Mouse (Mus musculus) embryonic facial prominence, embryonic 11.5 days (tissue): Measurements from ENCODE around the gene Ube2s. TPM values are rescaled to one million over a fixed set of nuclear protein-coding genes. Genes with fewer than 3 reads are reported as not detected.

Experiments
- ATAC-seq: fragments of 200-750 bp; cut with Nextera tagmentation; replicated peaks from 2 replicates; pipeline ENCODE4 v1.8.0; 2017; ENCODE audit warnings: low read depth; ENCODE audit not compliant: insufficient number of reproducible peaks, low FRiP score, low TSS enrichment
- DNase-seq: peaks from one replicate; pipeline ENCODE4 v3.0.0-alpha.2; 2015; ENCODE audit warnings: low spot score
- H3K27ac ChIP-seq: fragments of 300-500 bp; sonication (generic); replicated peaks from 2 replicates; pipeline ENCODE4 v1.5.1; 2014; ENCODE audit warnings: mild to moderate bottlenecking, low read depth, low read length, control low read depth
- H3K27me3 ChIP-seq: fragments of 300-500 bp; sonication (generic); 2 replicates; pipeline ENCODE4 v1.6.1; 2014; ENCODE audit warnings: mild to moderate bottlenecking, low read length, moderate library complexity, mixed read lengths; ENCODE audit not compliant: control insufficient read depth, insufficient read depth
- H3K36me3 ChIP-seq: fragments of 300-500 bp; sonication (generic); replicated peaks from 2 replicates; pipeline ENCODE4 v1.6.1; 2014; ENCODE audit warnings: low read depth, mild to moderate bottlenecking, low read length, moderate library complexity, mixed read lengths; ENCODE audit not compliant: control insufficient read depth, insufficient read depth
- H3K4me1 ChIP-seq: fragments of 300-500 bp; sonication (generic); 2 replicates; pipeline ENCODE4 v1.6.1; 2014; ENCODE audit warnings: low read length, mixed read lengths; ENCODE audit not compliant: control insufficient read depth, insufficient read depth
- H3K4me2 ChIP-seq: fragments of 300-500 bp; sonication (generic); 2 replicates; pipeline ENCODE4 v1.6.1; 2014; ENCODE audit warnings: low read depth, mild to moderate bottlenecking, control low read depth, low read length, moderate library complexity
- H3K4me3 ChIP-seq: fragments of 300-500 bp; sonication (generic); 2 replicates; pipeline ENCODE4 v1.5.1; 2014; ENCODE audit warnings: low read depth, low read length, control low read depth
- H3K9ac ChIP-seq: fragments of 300-500 bp; sonication (generic); replicated peaks from 2 replicates; pipeline ENCODE4 v1.6.1; 2014; ENCODE audit warnings: mild to moderate bottlenecking, control low read depth, low read length
- H3K9me3 ChIP-seq: fragments of 300-500 bp; sonication (generic); replicated peaks from 2 replicates; pipeline ENCODE4 v1.6.1; 2016; ENCODE audit warnings: mild to moderate bottlenecking, low read length, inconsistent platforms, mixed read lengths; ENCODE audit not compliant: control insufficient read depth
- WGBS: fragments of 180-500 bp; shearing (Covaris S2); extraction: QIAGEN DNeasy Blood & Tissue Kit; methylation state at CpG from one replicate; pipeline ENCODE4 v1.1.7; 2014; 5-methylcytosine and 5-hydroxymethylcytosine counted together
- polyA plus RNA-seq: library from polyadenylated mRNA; unstranded; fragments of >200 nt; fragmentation: Nextera tagmentation; extraction: Ambion mirVana; gene quantifications from 2 replicates; pipeline ENCODE4 v1.2.1, GENCODE M21; 2014

The Ube2s gene
- polyA plus RNA-seq, 1 experiment from 2014 or later = 453 TPM

GRCm38 (mm10) chr7:4751971-4752820 lies 60.2 kb downstream of the Ube2s start:
- Histone ChIP-seq H3K4me3 (peak overlapping the region; percentile 21), H3K9ac (peak overlapping the region; percentile 11; the same call in 1 of the 2 replicates), H3K4me1 (no peaks in the 10 kb centered on the region), H3K9me3 (no peaks in the 10 kb centered on the region), H3K27ac (peak overlapping the region; percentile 9), H3K27me3 (no peaks in the 10 kb centered on the region), H3K4me2 (peak overlapping the region; percentile 32), H3K36me3 (no peaks in the 10 kb centered on the region)
- ATAC-seq = peak; percentile 70
- DNase-seq = peak; percentile 83
- 2% methylated on average over 30 of the region's 30 CpGs for WGBS

- no peak for ATAC-seq
- no peak overlapping the region for H3K9ac ChIP-seq
- 94% methylated on average over 2 of the region's 2 CpGs for WGBS
Measured at GRCm38 (mm10) chr7:4749169-4749568, 63.2 kb downstream of the Ube2s start.

GRCm38 (mm10) chr7:4748321-4748720 lies 64.1 kb downstream of the Ube2s start:
- Histone ChIP-seq H3K9ac (no peak overlapping the region), H3K9me3 (no peaks in the 10 kb centered on the region), H3K4me1 (no peaks in the 10 kb centered on the region), H3K27me3 (no peaks in the 10 kb centered on the region), H3K27ac (no peak overlapping the region), H3K36me3 (peaks cover 6% of the 10 kb centered on the region), H3K4me3 (no peak overlapping the region), H3K4me2 (no peak overlapping the region)
- DNase-seq = no peak
- WGBS = 78% methylated on average over 4 of the region's 4 CpGs
- ATAC-seq = no peak

More at GRCm38 (mm10) chr7:4749169-4749568, 63.2 kb downstream of the Ube2s start:
- H3K4me3 ChIP-seq = no peak overlapping the region
- H3K36me3 ChIP-seq = peaks cover 6% of the 10 kb centered on the region
- H3K27me3 ChIP-seq = no peaks in the 10 kb centered on the region
- H3K4me1 ChIP-seq = no peaks in the 10 kb centered on the region
- H3K4me2 ChIP-seq = no peak overlapping the region
- DNase-seq = no peak
- no peaks in the 10 kb centered on the region for H3K9me3 ChIP-seq
- H3K27ac ChIP-seq = no peak overlapping the region

GRCm38 (mm10) chr7:4747156-4747899 lies 65.1 kb downstream of the Ube2s start:
- Histone ChIP-seq H3K4me2 (no peak overlapping the region), H3K27ac (no peak overlapping the region), H3K4me1 (no peaks in the 10 kb centered on the region), H3K4me3 (no peak overlapping the region), H3K9me3 (no peaks in the 10 kb centered on the region), H3K27me3 (no peaks in the 10 kb centered on the region), H3K9ac (no peak overlapping the region), H3K36me3 (peaks cover 8% of the 10 kb centered on the region)
- 79% methylated on average over 9 of the region's 9 CpGs for WGBS
- no peak for ATAC-seq
- DNase-seq = no peak

GRCm38 (mm10) chr7:4746326-4746980 lies 65.9 kb downstream of the Ube2s start:
- ATAC-seq (no peak), DNase-seq (no peak)
- H3K9ac ChIP-seq = no peak overlapping the region
- H3K4me3 ChIP-seq = no peak overlapping the region
- H3K9me3 ChIP-seq = no peaks in the 10 kb centered on the region
- H3K27ac ChIP-seq = no peak overlapping the region
- no peak overlapping the region for H3K4me2 ChIP-seq
- 83% methylated on average over 22 of the region's 22 CpGs for WGBS
- H3K4me1 ChIP-seq = no peaks in the 10 kb centered on the region
- H3K27me3 ChIP-seq = no peaks in the 10 kb centered on the region
- peaks cover 8% of the 10 kb centered on the region for H3K36me3 ChIP-seq

GRCm38 (mm10) chr7:4744886-4745285 lies 67.5 kb downstream of the Ube2s start:
- H3K36me3 ChIP-seq = peaks cover 8% of the 10 kb centered on the region
- H3K4me1 ChIP-seq = no peaks in the 10 kb centered on the region
- DNase-seq (no peak), ATAC-seq (no peak)
- no peak overlapping the region for H3K4me3 ChIP-seq
- no peaks in the 10 kb centered on the region for H3K27me3 ChIP-seq
- H3K27ac ChIP-seq = no peak overlapping the region
- H3K4me2 ChIP-seq = no peak overlapping the region
- 94% methylated on average over 5 of the region's 6 CpGs for WGBS
- H3K9me3 ChIP-seq = no peaks in the 10 kb centered on the region
- no peak overlapping the region for H3K9ac ChIP-seq
